Mouse (Mus musculus) G1E (cell line): Measurements from ENCODE around the gene Il2rb. TPM values are rescaled to one million over a fixed set of nuclear protein-coding genes. Genes with fewer than 3 reads are reported as not detected.

Source experiments
- ATAC-seq: 2 replicates; pipeline ENCODE4 v1.8.0; 2016; ENCODE audit warnings: mild to moderate bottlenecking; ENCODE audit not compliant: insufficient number of reproducible peaks, poor library complexity, low FRiP score, severe bottlenecking; ENCODE audit errors: extremely low read depth
- DNase-seq: peaks from one replicate; pipeline ENCODE4 v3.0.0; 2012; ENCODE audit warnings: low spot score
- H3K27me3 ChIP-seq: 2 replicates; pipeline ENCODE4 v1.6.1; 2012; ENCODE audit warnings: mild to moderate bottlenecking, low read length, inconsistent platforms; ENCODE audit not compliant: insufficient read depth
- H3K36me3 ChIP-seq: replicated peaks from 2 replicates; pipeline ENCODE3; 2012; ENCODE audit warnings: mild to moderate bottlenecking, inconsistent platforms
- H3K4me1 ChIP-seq: 2 replicates; pipeline ENCODE4 v1.6.1; 2012; ENCODE audit warnings: low read depth, low read length, inconsistent platforms, mixed read lengths; ENCODE audit not compliant: insufficient read depth
- H3K4me3 ChIP-seq: 2 replicates; pipeline ENCODE4 v1.5.1; 2012; ENCODE audit warnings: low read depth, mild to moderate bottlenecking, inconsistent platforms, low read length, moderate library complexity, mixed read lengths
- H3K9me3 ChIP-seq: replicated peaks from 2 replicates; pipeline ENCODE4 v1.6.1; 2012; ENCODE audit warnings: inconsistent platforms
- CTCF ChIP-seq: IDR thresholded peaks from 2 replicates; pipeline ENCODE4 v1.5.1; 2012; ENCODE audit warnings: low read depth, low read length, inconsistent platforms, mixed read lengths
- GATA1 ChIP-seq: IDR thresholded peaks from 2 replicates; pipeline ENCODE4 v1.6.1; 2012; ENCODE audit warnings: borderline replicate concordance, low read length, inconsistent platforms, mixed read lengths
- GATA2 ChIP-seq: IDR thresholded peaks from 2 replicates; pipeline ENCODE4 v1.6.1; 2012; ENCODE audit warnings: low read depth, low read length, inconsistent platforms, borderline replicate concordance
- POLR2AphosphoS5 ChIP-seq: IDR thresholded peaks from 2 replicates; pipeline ENCODE4 v1.6.1; 2012; ENCODE audit warnings: low read depth, low read length, inconsistent platforms; ENCODE audit not compliant: insufficient replicate concordance
- TAL1 ChIP-seq: conservative IDR thresholded peaks from 2 replicates; pipeline ENCODE4 v1.6.1; 2012; ENCODE audit warnings: low read depth, low read length, inconsistent platforms, mixed read lengths
- polyA plus RNA-seq: library from polyadenylated mRNA; stranded (reverse); fragments of >175 nt; gene quantifications from 2 replicates; pipeline ENCODE4 v1.2.3, GENCODE M21; 2012
- total RNA-seq, 2 experiments: library from RNA; stranded (forward) in 1 of 2; stranded (reverse) in 1 of 2; fragments of 200-1000 nt in 1 of 2; fragments of >200 nt in 1 of 2; fragmentation: Nextera tagmentation in 1 of 2; gene quantifications; 2 replicates each; pipeline ENCODE4 v1.2.3; 2014 to 2017

Il2rb gene
- total and polyA plus RNA-seq, 3 experiments, result 0.05 TPM; not detected in 2

GRCm38 (mm10) chr15:78456051-78456450 lies 39.0 kb downstream of the Il2rb start:
- peaks cover 60% of the 10 kb centered on the region for H3K27me3 ChIP-seq
- DNase-seq (no peak), ATAC-seq (no peak)
- no peaks in the 10 kb centered on the region for H3K36me3 ChIP-seq
- H3K4me1 ChIP-seq, result peaks cover 19% of the 10 kb centered on the region
- H3K4me3 ChIP-seq, result no peak overlapping the region
- TF ChIP-seq CTCF (no peak), GATA2 (no peak), GATA1 (no peak), POLR2AphosphoS5 (no peak), TAL1 (no peak)
- H3K9me3 ChIP-seq, result no peaks in the 10 kb centered on the region

- Histone ChIP-seq H3K4me3 (no peak overlapping the region), H3K27me3 (peaks cover 55% of the 10 kb centered on the region), H3K36me3 (no peaks in the 10 kb centered on the region), H3K9me3 (no peaks in the 10 kb centered on the region), H3K4me1 (peaks cover 26% of the 10 kb centered on the region)
- DNase-seq (no peak), ATAC-seq (no peak)
- TF ChIP-seq TAL1 (no peak), GATA1 (no peak), CTCF (no peak), GATA2 (no peak), POLR2AphosphoS5 (no peak)
These were observed 39.9 kb downstream of the Il2rb start for GRCm38 (mm10) chr15:78455168-78455567.

GRCm38 (mm10) chr15:78452929-78453328 lies 42.1 kb downstream of the Il2rb start:
- no peaks in the 10 kb centered on the region for H3K9me3 ChIP-seq
- H3K4me1 ChIP-seq, result peaks cover 49% of the 10 kb centered on the region
- no peaks in the 10 kb centered on the region for H3K36me3 ChIP-seq
- TF ChIP-seq GATA2 (no peak), GATA1 (no peak), CTCF (no peak), POLR2AphosphoS5 (no peak), TAL1 (no peak)
- no peak for DNase-seq
- no peak for ATAC-seq
- H3K27me3 ChIP-seq, result peaks cover 47% of the 10 kb centered on the region
- no peak overlapping the region for H3K4me3 ChIP-seq

- TF ChIP-seq CTCF (no peak), GATA2 (no peak), TAL1 (no peak), GATA1 (no peak), POLR2AphosphoS5 (no peak)
- no peaks in the 10 kb centered on the region for H3K36me3 ChIP-seq
- peaks cover 42% of the 10 kb centered on the region for H3K27me3 ChIP-seq
- peaks cover 54% of the 10 kb centered on the region for H3K4me1 ChIP-seq
- DNase-seq (no peak), ATAC-seq (no peak)
- H3K4me3 ChIP-seq, result no peak overlapping the region
- no peaks in the 10 kb centered on the region for H3K9me3 ChIP-seq
These were observed 43.9 kb downstream of the Il2rb start for GRCm38 (mm10) chr15:78451201-78451600.

- H3K27me3 ChIP-seq, result peaks cover 43% of the 10 kb centered on the region
- TF ChIP-seq TAL1 (no peak), GATA1 (no peak), POLR2AphosphoS5 (no peak), GATA2 (no peak), CTCF (no peak)
- ATAC-seq, result no peak
- H3K4me3 ChIP-seq, result no peak overlapping the region; the same call in 1 of the 2 replicates
- peaks cover 54% of the 10 kb centered on the region for H3K4me1 ChIP-seq
- DNase-seq, result no peak
- H3K36me3 ChIP-seq, result no peaks in the 10 kb centered on the region
- no peaks in the 10 kb centered on the region for H3K9me3 ChIP-seq
These were observed 44.7 kb downstream of the Il2rb start for GRCm38 (mm10) chr15:78450419-78450768.

- Histone ChIP-seq H3K4me1 (peaks cover 54% of the 10 kb centered on the region), H3K4me3 (no peak overlapping the region; the same call in 1 of the 2 replicates), H3K36me3 (no peaks in the 10 kb centered on the region), H3K27me3 (peaks cover 38% of the 10 kb centered on the region), H3K9me3 (no peaks in the 10 kb centered on the region)
- peak; percentile 66 for DNase-seq
- ATAC-seq, result peak; percentile 58; the same call in 1 of the 2 replicates
- TF ChIP-seq GATA1 (no peak), TAL1 (no peak), POLR2AphosphoS5 (no peak), CTCF (no peak), GATA2 (no peak)
These were observed 45.2 kb downstream of the Il2rb start for GRCm38 (mm10) chr15:78449694-78450418.
